Mouse (Mus musculus): Measurements from ENCODE around the gene Lrrc2. TPM values are rescaled to one million over a fixed set of nuclear protein-coding genes. Genes with fewer than 3 reads are reported as not detected.

Lrrc2 gene
- total and polyA plus RNA-seq, 3 experiments = 1.6 to 3.6 (median 1.6) TPM

GRCm38 (mm10) chr9:110908631-110909016, 42.7 kb upstream of the Lrrc2 start:
- Histone ChIP-seq H3K4me3 (replicated peaks in 1 of 3; ENCODE audit: low read depth in 2 of 3, low read length in 2 of 3, poor library complexity in 1 of 3) (no peak overlapping the region), H3K36me3 (replicated peaks in 1 of 2; ENCODE audit: control insufficient read depth in 1 of 2, insufficient read depth in 1 of 2, low read length in 1 of 2) (no peaks in the 10 kb centered on the region), H3K9me3 (replicated peaks; ENCODE audit: low read length) (peaks cover 13% of the 10 kb centered on the region), H3K27me3 (replicated peaks) (no peaks in the 10 kb centered on the region), H3K4me1 (ENCODE audit: control insufficient read depth in 1 of 2, insufficient read depth in 2 of 2) (peaks cover 6 to 39% of the 10 kb centered on the region in 2 experiments), H3K4me2 (ENCODE audit: insufficient read depth, low read depth, poor library complexity, severe bottlenecking) (no peak overlapping the region), H3K9ac (ENCODE audit: insufficient read depth, low read depth) (no peak overlapping the region), H3K79me2 (replicated peaks; ENCODE audit: control insufficient read depth, extremely low read depth, insufficient read depth, poor library complexity, severe bottlenecking) (no peaks in the 10 kb centered on the region), H3K27ac (ENCODE audit: insufficient read depth, low read depth) (no peak overlapping the region)
- in situ Hi-C loops (cut with MboI; ENCODE audit: low pct_ligation_motif_present, low pct_unique_long_range_greater_than_20kb, low sequenced_read_pairs) = no loop called here
- DNase-seq (ENCODE audit: extremely low read depth) = no peak
- dilution Hi-C loops (cut with MboI; ENCODE audit: extremely low pct_ligation_motif_present, extremely low pct_unique_long_range_greater_than_20kb, low sequenced_read_pairs) = no loop called here
- TF ChIP-seq ETS1 (conservative IDR thresholded peaks at IDR 0.05; ENCODE audit: low read depth, low read length) = no peak
- no peak for TF ChIP-seq CHD2 (IDR thresholded peaks at IDR 0.05; ENCODE audit: low read length)
- no peak for TF ChIP-seq MAX (IDR thresholded peaks at IDR 0.05; ENCODE audit: low read length)
- no peak for TF ChIP-seq UBTF (IDR thresholded peaks at IDR 0.05; ENCODE audit: low read depth, low read length)
- no peak for TF ChIP-seq KAT2A (IDR thresholded peaks at IDR 0.05; ENCODE audit: insufficient replicate concordance, low read length)
- no peak for TF ChIP-seq PAX5 (IDR thresholded peaks at IDR 0.05; ENCODE audit: low read length)
- no peak for TF ChIP-seq JUN (IDR thresholded peaks at IDR 0.05; ENCODE audit: insufficient read depth, low read depth, low read length)
- TF ChIP-seq MEF2A (IDR thresholded peaks at IDR 0.05; ENCODE audit: borderline replicate concordance, low read depth, low read length) = no peak
- no peak for TF ChIP-seq USF1 (IDR thresholded peaks at IDR 0.05; ENCODE audit: low read depth, low read length)
- TF ChIP-seq RAD21 (IDR thresholded peaks at IDR 0.05; ENCODE audit: low read depth, low read length) = no peak
- TF ChIP-seq MYC (IDR thresholded peaks at IDR 0.05; ENCODE audit: low read depth, low read length) = no peak
- TF ChIP-seq POLR2A (IDR thresholded peaks at IDR 0.05; ENCODE audit: low read depth, low read length) = no peak
- TF ChIP-seq NELFE (IDR thresholded peaks at IDR 0.05; ENCODE audit: low read depth, low read length) = no peak
- no peak for TF ChIP-seq GABPA (IDR thresholded peaks at IDR 0.05; ENCODE audit: insufficient replicate concordance, low read depth, low read length)

- TF ChIP-seq IRF4 (IDR thresholded peaks at IDR 0.05; ENCODE audit: low read depth, low read length) = no peak
- peak; percentile 73 for TF ChIP-seq MAX (IDR thresholded peaks at IDR 0.05; ENCODE audit: low read length)
- no peak for TF ChIP-seq USF1 (IDR thresholded peaks at IDR 0.05; ENCODE audit: low read depth, low read length)
- no peak for TF ChIP-seq TCF12 (IDR thresholded peaks at IDR 0.05; ENCODE audit: low read depth, low read length)
- no peak for TF ChIP-seq NELFE (IDR thresholded peaks at IDR 0.05; ENCODE audit: low read depth, low read length)
- no peak for TF ChIP-seq ELF1 (IDR thresholded peaks at IDR 0.05; ENCODE audit: low read depth, low read length)
- no peak for TF ChIP-seq MXI1 (IDR thresholded peaks at IDR 0.05; ENCODE audit: low read depth, low read length)
- peak; percentile 75 for TF ChIP-seq BHLHE40 (IDR thresholded peaks at IDR 0.05; ENCODE audit: low read depth, low read length)
- no peak for TF ChIP-seq POLR2A (IDR thresholded peaks at IDR 0.05; ENCODE audit: low read depth, low read length)
- no peak for TF ChIP-seq ZNF384 (IDR thresholded peaks at IDR 0.05; ENCODE audit: low read depth, low read length)
- Histone ChIP-seq H3K4me3 (replicated peaks in 1 of 3; ENCODE audit: low read depth in 2 of 3, low read length in 2 of 3, poor library complexity in 1 of 3) (no peak overlapping the region), H3K9me3 (replicated peaks; ENCODE audit: low read length) (peaks cover 13% of the 10 kb centered on the region), H3K79me2 (replicated peaks; ENCODE audit: control insufficient read depth, extremely low read depth, insufficient read depth, poor library complexity, severe bottlenecking) (no peaks in the 10 kb centered on the region), H3K27me3 (replicated peaks) (no peaks in the 10 kb centered on the region), H3K4me1 (ENCODE audit: control insufficient read depth in 1 of 2, insufficient read depth in 2 of 2) (peaks cover 6 to 39% of the 10 kb centered on the region in 2 experiments), H3K4me2 (ENCODE audit: insufficient read depth, low read depth, poor library complexity, severe bottlenecking) (no peak overlapping the region), H3K27ac (ENCODE audit: insufficient read depth, low read depth) (no peak overlapping the region), H3K9ac (ENCODE audit: insufficient read depth, low read depth) (no peak overlapping the region), H3K36me3 (replicated peaks in 1 of 2; ENCODE audit: control insufficient read depth in 1 of 2, insufficient read depth in 1 of 2, low read length in 1 of 2) (no peaks in the 10 kb centered on the region)
- DNase-seq (ENCODE audit: extremely low read depth) = peak; percentile 37
- dilution Hi-C loops (cut with MboI; ENCODE audit: extremely low pct_ligation_motif_present, extremely low pct_unique_long_range_greater_than_20kb, low sequenced_read_pairs) (no loop called here), in situ Hi-C loops (cut with MboI; ENCODE audit: low pct_ligation_motif_present, low pct_unique_long_range_greater_than_20kb, low sequenced_read_pairs) (no loop called here)
Measured at GRCm38 (mm10) chr9:110909371-110909967, 41.9 kb upstream of the Lrrc2 start.
